In genomic region chr12:81182073-81182472, GRCm38 (mm10) we compare ENCODE assay signal across 9 mouse cellular contexts.
DNase-seq lines count a peak whose midpoint lies in the region; ATAC-seq lines count a peak whose summit lies in the region.
"Had no signal": no experiment of that assay in that cellular context is flagged by ENCODE, and none has a peak within 500 bp of the region (broad histone marks: within the 10 kb centered on the region; RNA-seq: fewer than 3 reads in every experiment).

No protein-coding gene starts in this region.

- DNase-seq in midbrain, embryonic 11.5 days (ENCODE audit: low spot score, missing footprints) = peak; percentile 97
- DNase-seq in c-Kit-positive CD71-negative TER-119-negative erythroid progenitor cells, embryonic 14.5 days (ENCODE audit: low read depth) = peak; percentile 32
- DNase-seq in left cerebral cortex, postnatal 36 days (ENCODE audit: low spot score in 2 of 2) = peak; percentile 14 to 34
- peak; percentile 38 for DNase-seq in naive thymus-derived CD4-positive, alpha-beta T cell, adult 2 months (ENCODE audit: low read depth)
- DNase-seq in thymus, postnatal 0 days (ENCODE audit: low spot score) = peak; percentile 66

- intact Hi-C loops in left cerebral cortex, postnatal 36 days (cut with DNase I) = loop anchor here (2.0 kb wide), 1 partner anchor 199 kb away; no protein-coding TSS in a partner anchor

- WGBS in midbrain, embryonic 11.5 days = 69% methylated on average over 3 of the region's 3 CpGs
- WGBS in midbrain, embryonic 16.5 days = 53% methylated on average over 3 of the region's 3 CpGs
- 49% methylated on average over 3 of the region's 3 CpGs for WGBS in forebrain, embryonic 13.5 days
- WGBS in hindbrain, embryonic 15.5 days = 62% methylated on average over 3 of the region's 3 CpGs

- ATAC-seq in midbrain, embryonic 11.5 days (ENCODE audit: low FRiP score) = peak; percentile 55
- ATAC-seq in midbrain, embryonic 16.5 days = no peak
- peak; percentile 69 for ATAC-seq in forebrain, embryonic 13.5 days
- peak; percentile 38; the same call in 1 of the 2 replicates for ATAC-seq in hindbrain, embryonic 15.5 days (ENCODE audit: low FRiP score, low read depth)

- no peak overlapping the region for H3K4me2 ChIP-seq in midbrain, embryonic 11.5 days
- H3K4me2 ChIP-seq in midbrain, embryonic 16.5 days (ENCODE audit: low read length) = no peak overlapping the region
- no peak overlapping the region for H3K4me2 ChIP-seq in forebrain, embryonic 13.5 days
- H3K4me2 ChIP-seq in hindbrain, embryonic 15.5 days = no peak overlapping the region
- H3K4me2 ChIP-seq: embryonic facial prominence, embryonic 15.5 days had no signal

- H3K9ac ChIP-seq in midbrain, embryonic 11.5 days (ENCODE audit: low read length) = no peak overlapping the region
- no peak overlapping the region for H3K9ac ChIP-seq in midbrain, embryonic 16.5 days (ENCODE audit: low read depth, low read length)
- no peak overlapping the region for H3K9ac ChIP-seq in forebrain, embryonic 13.5 days
- H3K9ac ChIP-seq in hindbrain, embryonic 15.5 days = no peak overlapping the region
- H3K9ac ChIP-seq: embryonic facial prominence, embryonic 15.5 days had no signal

- no peaks in the 10 kb centered on the region for H3K36me3 ChIP-seq in midbrain, embryonic 11.5 days (ENCODE audit: control insufficient read depth, insufficient read depth, low read length)
- no peaks in the 10 kb centered on the region for H3K36me3 ChIP-seq in midbrain, embryonic 16.5 days (ENCODE audit: control insufficient read depth, insufficient read depth, low read length)
- H3K36me3 ChIP-seq in forebrain, embryonic 13.5 days (ENCODE audit: poor library complexity, severe bottlenecking) = no peaks in the 10 kb centered on the region
- H3K36me3 ChIP-seq in hindbrain, embryonic 15.5 days = no peaks in the 10 kb centered on the region
- H3K36me3 ChIP-seq: embryonic facial prominence, embryonic 15.5 days had no signal

- H3K27me3 ChIP-seq in midbrain, embryonic 11.5 days (ENCODE audit: control insufficient read depth, insufficient read depth, low read length) = no peaks in the 10 kb centered on the region
- H3K27me3 ChIP-seq in midbrain, embryonic 16.5 days (ENCODE audit: control insufficient read depth, insufficient read depth, low read depth, low read length) = no peaks in the 10 kb centered on the region
- H3K27me3 ChIP-seq in forebrain, embryonic 13.5 days = no peaks in the 10 kb centered on the region
- no peaks in the 10 kb centered on the region for H3K27me3 ChIP-seq in hindbrain, embryonic 15.5 days
- H3K27me3 ChIP-seq: embryonic facial prominence, embryonic 15.5 days had no signal

- H3K9me3 ChIP-seq in midbrain, embryonic 11.5 days (ENCODE audit: control insufficient read depth, low read length) = no peaks in the 10 kb centered on the region
- H3K9me3 ChIP-seq in midbrain, embryonic 16.5 days (replicated peaks; ENCODE audit: control insufficient read depth, low read length, poor library complexity, severe bottlenecking) = no peaks in the 10 kb centered on the region
- H3K9me3 ChIP-seq in forebrain, embryonic 13.5 days (replicated peaks) = no peaks in the 10 kb centered on the region
- no peaks in the 10 kb centered on the region for H3K9me3 ChIP-seq in hindbrain, embryonic 15.5 days
- H3K9me3 ChIP-seq: embryonic facial prominence, embryonic 15.5 days had no signal

- no peak overlapping the region for H3K4me3 ChIP-seq in midbrain, embryonic 11.5 days (ENCODE audit: low read depth, low read length)
- no peak overlapping the region for H3K4me3 ChIP-seq in midbrain, embryonic 16.5 days (ENCODE audit: low read depth, low read length)
- no peak overlapping the region for H3K4me3 ChIP-seq in forebrain, embryonic 13.5 days
- H3K4me3 ChIP-seq in hindbrain, embryonic 15.5 days = no peak overlapping the region
- H3K4me3 ChIP-seq: embryonic facial prominence, embryonic 15.5 days had no signal

- no peak overlapping the region for H3K27ac ChIP-seq in midbrain, embryonic 11.5 days (ENCODE audit: low read depth, low read length)
- no peak overlapping the region for H3K27ac ChIP-seq in midbrain, embryonic 16.5 days (ENCODE audit: low read length)
- no peak overlapping the region for H3K27ac ChIP-seq in forebrain, embryonic 13.5 days
- no peak overlapping the region for H3K27ac ChIP-seq in hindbrain, embryonic 15.5 days (replicated peaks)
- H3K27ac ChIP-seq: embryonic facial prominence, embryonic 15.5 days had no signal

- H3K4me1 ChIP-seq in midbrain, embryonic 11.5 days (ENCODE audit: control insufficient read depth, insufficient read depth, low read length) = no peaks in the 10 kb centered on the region
- no peaks in the 10 kb centered on the region for H3K4me1 ChIP-seq in midbrain, embryonic 16.5 days (ENCODE audit: control insufficient read depth, insufficient read depth, low read length)
- H3K4me1 ChIP-seq in forebrain, embryonic 13.5 days = no peaks in the 10 kb centered on the region
- H3K4me1 ChIP-seq in hindbrain, embryonic 15.5 days (replicated peaks) = no peaks in the 10 kb centered on the region
- H3K4me1 ChIP-seq: embryonic facial prominence, embryonic 15.5 days had no signal

Comparison
In these comparisons a context has a peak if more than half of its experiments do, and no peak if none do; other contexts are left out.
1. DNase-seq: peak in every context shown above with its lines; median percentile 97 in midbrain, embryonic 11.5 days; 66 in thymus, postnatal 0 days; 38 in naive thymus-derived CD4-positive, alpha-beta T cell, adult 2 months; 32 in c-Kit-positive CD71-negative TER-119-negative erythroid progenitor cells, embryonic 14.5 days; 24 in left cerebral cortex, postnatal 36 days.